Mouse (Mus musculus) embryonic fibroblast, embryonic 13.5 days (primary cell): ENCODE measurements at regions not wholly inside any gene's neighbourhood (a gene's known extent, or its start where the extent isn't known, plus 50 kb on each side); places are given as distances from the start of the nearest gene placed in this dataset.

Experiments used
- CTCF ChIP-seq: IDR thresholded peaks from 2 replicates; pipeline ENCODE4 v1.5.1; 2011; ENCODE audit warnings: mild to moderate bottlenecking, control low read depth, low read length, moderate library complexity, borderline replicate concordance; ENCODE audit not compliant: insufficient read depth
- POLR2A ChIP-seq: IDR thresholded peaks from 2 replicates; pipeline ENCODE4 v1.6.1; 2011; ENCODE audit warnings: low read depth, mild to moderate bottlenecking, control low read depth, low read length, moderate library complexity

DNA sequence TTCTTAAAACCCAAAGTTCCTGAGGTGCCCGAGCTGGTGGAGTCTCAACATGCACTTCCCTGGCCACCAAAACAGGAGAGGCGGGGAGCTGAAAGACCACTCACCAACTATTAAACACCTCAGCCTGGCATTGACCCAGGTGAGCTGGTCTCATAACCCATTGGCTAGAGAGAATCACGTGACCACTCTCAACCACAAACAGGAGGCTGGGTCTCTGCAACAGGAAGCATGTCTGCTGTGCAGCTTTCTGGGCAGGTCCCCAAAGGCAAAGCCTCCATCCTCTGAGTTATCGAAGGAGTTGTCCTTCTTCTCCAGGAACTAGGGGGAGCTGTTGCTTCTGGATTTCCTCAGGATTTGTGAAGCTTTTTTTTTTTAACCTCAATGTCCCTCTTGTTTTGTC is 242.5 kb downstream of the 3110018I06Rik start:
- no peak for TF ChIP-seq POLR2A
- no peak for TF ChIP-seq CTCF
